Mouse (Mus musculus): ENCODE data around the gene Olfr156.

GRCm38 (mm10) chr4:43863298-43863697 lies 39.6 kb upstream of the Olfr156 start:
- TF ChIP-seq TAL1 (IDR thresholded peaks at IDR 0.05; ENCODE audit: low read length): no peak
- TF ChIP-seq GATA1 (IDR thresholded peaks at IDR 0.05; ENCODE audit: low read length): no peak

Data from erythroblast, embryonic 14.5 days (primary cell).